Mouse (Mus musculus) heart, embryonic 11.5 days (tissue): ENCODE results near the gene Otof. TPM values are rescaled to one million over a fixed set of nuclear protein-coding genes. Genes with fewer than 3 reads are reported as not detected.
A peak's percentile ranks its signal among the peaks of the same experiment; 100 is the strongest.

Experiments
- ATAC-seq: fragments of 200-750 bp; cut with Nextera tagmentation; replicated peaks from 2 replicates; pipeline ENCODE4 v1.8.0; 2017; ENCODE audit warnings: moderate library complexity; ENCODE audit not compliant: insufficient number of reproducible peaks, low FRiP score, low TSS enrichment
- H3K27ac ChIP-seq: fragments of 300-500 bp; sonication (generic); 2 replicates; pipeline ENCODE4 v1.5.1; 2014; ENCODE audit warnings: mild to moderate bottlenecking, low read depth, low read length
- H3K27me3 ChIP-seq: fragments of 300-500 bp; sonication (generic); 2 replicates; pipeline ENCODE4 v1.6.1; 2014; ENCODE audit warnings: mild to moderate bottlenecking, low read length, mixed read lengths; ENCODE audit not compliant: control insufficient read depth, insufficient read depth
- H3K36me3 ChIP-seq: fragments of 300-500 bp; sonication (generic); 2 replicates; pipeline ENCODE4 v1.6.1; 2014; ENCODE audit warnings: mild to moderate bottlenecking, low read length, moderate library complexity, mixed read lengths; ENCODE audit not compliant: control insufficient read depth, insufficient read depth
- H3K4me1 ChIP-seq: fragments of 300-500 bp; sonication (generic); 2 replicates; pipeline ENCODE4 v1.6.1; 2014; ENCODE audit warnings: low read length; ENCODE audit not compliant: control insufficient read depth, insufficient read depth
- H3K4me2 ChIP-seq: fragments of 300-500 bp; sonication (generic); 2 replicates; pipeline ENCODE4 v1.6.1; 2014; ENCODE audit warnings: mild to moderate bottlenecking, moderate library complexity
- H3K4me3 ChIP-seq: fragments of 300-500 bp; sonication (generic); 2 replicates; pipeline ENCODE4 v1.5.1; 2014; ENCODE audit warnings: low read depth, low read length
- H3K9ac ChIP-seq: fragments of 300-500 bp; sonication (generic); 2 replicates; pipeline ENCODE4 v1.6.1; 2014; ENCODE audit warnings: mild to moderate bottlenecking, low read depth, low read length, moderate library complexity
- H3K9me3 ChIP-seq: fragments of 300-500 bp; sonication (generic); replicated peaks from 2 replicates; pipeline ENCODE4 v1.6.1; 2016; ENCODE audit warnings: low read length; ENCODE audit not compliant: control insufficient read depth
- WGBS: fragments of 180-500 bp; shearing (Covaris S2); extraction: QIAGEN DNeasy Blood & Tissue Kit; methylation state at CpG from one replicate; pipeline ENCODE4 v1.1.7; 2014; ENCODE audit not compliant: insufficient replicate concordance; 5-methylcytosine and 5-hydroxymethylcytosine counted together
- polyA plus RNA-seq: library from polyadenylated mRNA; unstranded; fragments of >200 nt; fragmentation: Nextera tagmentation; extraction: Ambion mirVana; gene quantifications from 2 replicates; pipeline ENCODE4 v1.2.1, GENCODE M21; 2014

The Otof gene
- polyA plus RNA-seq, result 0.03 and 0.13 TPM in 2 replicates

- Histone ChIP-seq H3K9me3 (no peaks in the 10 kb centered on the region), H3K9ac (no peak within 1 kb of the TSS), H3K27me3 (peaks cover 42% of the 10 kb centered on the region), H3K36me3 (no peaks in the 10 kb centered on the region), H3K4me1 (0 out of 2 replicates have a peak, but pooled peaks cover 4% of the 10 kb centered on the region), H3K4me2 (0 out of 2 replicates have a peak within 1 kb of the TSS, but pooled peaks have one; percentile 31), H3K27ac (no peak within 1 kb of the TSS), H3K4me3 (no peak within 1 kb of the TSS)
- ATAC-seq, result no peak
- 36% methylated on average over 12 of the region's 12 CpGs for WGBS
These were observed at the start of gene Otof for GRCm38 (mm10) chr5:30461821-30462220. Gene Otof (minus strand): TSS chr5:30461932.

- Histone ChIP-seq H3K9me3 (no peaks in the 10 kb centered on the region), H3K27me3 (no peaks in the 10 kb centered on the region), H3K36me3 (no peaks in the 10 kb centered on the region), H3K4me3 (no peak overlapping the region), H3K9ac (no peak overlapping the region), H3K4me2 (no peak overlapping the region), H3K27ac (no peak overlapping the region), H3K4me1 (no peaks in the 10 kb centered on the region)
- 59% methylated on average over 7 of the region's 7 CpGs for WGBS
- ATAC-seq, result no peak; the same call in 1 of the 2 replicates
These were observed 35.6 kb upstream of the Otof start for GRCm38 (mm10) chr5:30497299-30497698.

GRCm38 (mm10) chr5:30496821-30497220 is 35.1 kb upstream of the Otof start:
- Histone ChIP-seq H3K9me3 (no peaks in the 10 kb centered on the region), H3K27ac (no peak overlapping the region), H3K27me3 (no peaks in the 10 kb centered on the region), H3K4me2 (no peak overlapping the region), H3K4me1 (no peaks in the 10 kb centered on the region), H3K36me3 (no peaks in the 10 kb centered on the region), H3K9ac (no peak overlapping the region), H3K4me3 (no peak overlapping the region)
- no peak for ATAC-seq
- WGBS, result 76% methylated on average over 8 of the region's 8 CpGs

GRCm38 (mm10) chr5:30495288-30495687 is 33.6 kb upstream of the Otof start:
- H3K36me3 ChIP-seq, result no peaks in the 10 kb centered on the region
- H3K4me3 ChIP-seq, result no peak overlapping the region
- H3K4me1 ChIP-seq, result no peaks in the 10 kb centered on the region
- ATAC-seq, result no peak
- no peak overlapping the region for H3K9ac ChIP-seq
- H3K4me2 ChIP-seq, result no peak overlapping the region
- H3K27me3 ChIP-seq, result no peaks in the 10 kb centered on the region
- no peak overlapping the region for H3K27ac ChIP-seq
- no peaks in the 10 kb centered on the region for H3K9me3 ChIP-seq
- WGBS, result 74% methylated on average over 2 of the region's 2 CpGs

- WGBS, result 83% methylated on average over 7 of the region's 7 CpGs
- no peak overlapping the region for H3K9ac ChIP-seq
- H3K4me1 ChIP-seq, result no peaks in the 10 kb centered on the region
- H3K27me3 ChIP-seq, result no peaks in the 10 kb centered on the region
- H3K4me3 ChIP-seq, result no peak overlapping the region
- no peak overlapping the region for H3K27ac ChIP-seq
- no peak overlapping the region for H3K4me2 ChIP-seq
- no peak for ATAC-seq
- no peaks in the 10 kb centered on the region for H3K36me3 ChIP-seq
- H3K9me3 ChIP-seq, result no peaks in the 10 kb centered on the region
These were observed 32.9 kb upstream of the Otof start for GRCm38 (mm10) chr5:30494606-30495005.

GRCm38 (mm10) chr5:30493723-30494122 is 32.0 kb upstream of the Otof start:
- Histone ChIP-seq H3K4me3 (no peak overlapping the region), H3K4me2 (no peak overlapping the region), H3K36me3 (no peaks in the 10 kb centered on the region), H3K27me3 (no peaks in the 10 kb centered on the region), H3K9ac (no peak overlapping the region), H3K9me3 (no peaks in the 10 kb centered on the region), H3K27ac (no peak overlapping the region), H3K4me1 (no peaks in the 10 kb centered on the region)
- 29% methylated on average over 7 of the region's 7 CpGs for WGBS
- no peak for ATAC-seq

GRCm38 (mm10) chr5:30490845-30491244 is 29.1 kb upstream of the Otof start:
- H3K9ac ChIP-seq, result no peak overlapping the region
- no peak overlapping the region for H3K4me2 ChIP-seq
- 88% methylated on average over 5 of the region's 5 CpGs for WGBS
- ATAC-seq, result no peak
- H3K36me3 ChIP-seq, result no peaks in the 10 kb centered on the region
- H3K4me1 ChIP-seq, result no peaks in the 10 kb centered on the region
- no peak overlapping the region for H3K27ac ChIP-seq
- no peaks in the 10 kb centered on the region for H3K9me3 ChIP-seq
- no peaks in the 10 kb centered on the region for H3K27me3 ChIP-seq
- no peak overlapping the region for H3K4me3 ChIP-seq

GRCm38 (mm10) chr5:30490215-30490614 is 28.5 kb upstream of the Otof start:
- no peak for ATAC-seq
- H3K9ac ChIP-seq, result no peak overlapping the region

GRCm38 (mm10) chr5:30485136-30485535 is 23.4 kb upstream of the Otof start:
- no peaks in the 10 kb centered on the region for H3K36me3 ChIP-seq
- H3K4me3 ChIP-seq, result no peak overlapping the region
- no peak overlapping the region for H3K9ac ChIP-seq
- no peak overlapping the region for H3K27ac ChIP-seq
- 0 out of 2 replicates have a peak, but pooled peaks cover 2% of the 10 kb centered on the region for H3K27me3 ChIP-seq
- H3K9me3 ChIP-seq, result no peaks in the 10 kb centered on the region
- H3K4me2 ChIP-seq, result no peak overlapping the region
- no peak for ATAC-seq
- WGBS, result 77% methylated on average over 6 of the region's 6 CpGs
- no peaks in the 10 kb centered on the region for H3K4me1 ChIP-seq

More at GRCm38 (mm10) chr5:30490215-30490614, 28.5 kb upstream of the Otof start:
- no peaks in the 10 kb centered on the region for H3K9me3 ChIP-seq
- no peaks in the 10 kb centered on the region for H3K27me3 ChIP-seq
- H3K4me1 ChIP-seq, result no peaks in the 10 kb centered on the region
- no peak overlapping the region for H3K27ac ChIP-seq
- no peak overlapping the region for H3K4me2 ChIP-seq
- no peaks in the 10 kb centered on the region for H3K36me3 ChIP-seq
- no peak overlapping the region for H3K4me3 ChIP-seq
